Mouse (Mus musculus): ENCODE measurements around the gene Iffo2.

DNA sequence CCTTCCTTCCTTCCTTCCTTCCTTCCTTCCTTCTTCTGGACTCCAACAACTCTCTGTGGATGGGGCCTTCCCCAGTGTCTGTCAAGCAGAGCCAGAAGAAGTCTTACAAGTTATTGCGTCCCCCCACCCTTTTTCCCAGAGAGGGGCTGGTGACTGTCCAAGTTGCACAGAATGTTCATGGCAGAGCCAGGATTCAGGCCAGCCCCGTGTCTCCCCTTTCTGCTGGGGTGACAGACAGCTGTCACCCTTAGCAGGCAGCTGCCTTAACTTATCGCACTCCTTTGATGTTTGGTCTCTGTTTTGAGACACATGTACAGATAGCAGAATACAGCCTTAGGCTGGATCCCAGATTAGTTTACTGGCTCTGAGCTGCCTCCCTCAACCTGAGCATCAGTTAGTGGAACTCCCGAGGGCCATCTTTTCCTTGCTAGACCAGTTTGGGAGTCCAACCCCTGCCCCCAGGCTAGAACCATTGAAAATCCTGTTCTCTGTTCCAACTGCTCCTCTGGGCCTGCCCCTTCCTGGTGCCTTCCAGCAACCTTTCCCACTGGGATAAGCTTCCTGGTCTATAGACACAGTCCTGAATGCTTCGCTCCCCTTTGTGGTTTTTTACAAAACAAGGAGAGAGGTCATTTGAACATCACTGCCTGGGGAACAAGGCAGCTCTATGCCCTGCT is 59.1 kb downstream of the Iffo2 start:
- TF ChIP-seq POLR2A (IDR thresholded peaks at IDR 0.05; ENCODE audit: control insufficient read depth, low read depth, low read length) (no peak), CTCF (IDR thresholded peaks at IDR 0.05; ENCODE audit: control insufficient read depth, insufficient read depth, insufficient replicate concordance, low read depth, low read length) (no peak)
